Mouse (Mus musculus): ENCODE data around the gene Vps13d. TPM values are rescaled to one million over a fixed set of nuclear protein-coding genes. Genes with fewer than 3 reads are reported as not detected.

Gene Vps13d
- polyA plus RNA-seq (2015; fragmentation: Nextera tagmentation; extraction: Ambion mirVana): 8.9 and 9.7 TPM in 2 replicates

DNA sequence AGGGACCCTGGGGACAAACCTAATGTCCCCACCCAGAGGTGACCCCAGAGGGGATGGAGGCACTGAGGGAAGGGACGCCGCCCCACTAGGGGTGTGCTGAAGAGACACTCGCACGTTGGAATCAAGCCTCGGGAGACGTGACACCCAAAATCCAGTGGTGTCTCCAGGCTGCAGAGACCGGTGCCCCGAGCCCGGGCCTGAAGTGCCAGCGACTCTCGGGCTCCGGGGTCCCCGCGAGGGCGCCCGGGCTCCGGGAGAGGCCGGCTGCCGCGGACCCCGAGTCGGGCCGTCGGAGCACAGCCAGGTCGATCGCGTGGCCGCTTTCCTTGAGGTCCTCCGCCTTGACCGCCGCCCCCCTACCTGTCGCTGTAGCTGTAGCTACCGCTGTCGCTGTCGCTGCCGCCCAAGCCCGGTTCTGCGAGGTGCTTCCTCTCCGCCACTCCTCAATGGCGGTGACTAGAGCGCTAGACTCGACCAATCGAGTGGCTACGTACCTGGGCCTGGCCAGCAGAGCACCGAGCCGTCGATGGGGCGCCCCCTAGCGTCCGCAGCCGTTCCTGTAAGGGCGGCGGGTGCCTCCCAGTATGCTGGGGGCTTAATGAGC is at the start of gene Vps13d:
Vps13d (minus strand) TSS at position 447 of the 604 bp plus-strand sequence.
- no peaks in the 10 kb centered on the region for H3K9me3 ChIP-seq (replicated peaks; ENCODE audit: control insufficient read depth, low read length, poor library complexity, severe bottlenecking)
- peaks cover 3% of the 10 kb centered on the region; the same call in 1 of the 2 replicates for H3K36me3 ChIP-seq (ENCODE audit: control insufficient read depth, insufficient read depth, low read length)
- peak within 1 kb of the TSS; percentile 83 for H3K4me2 ChIP-seq (ENCODE audit: low read length)
- H3K27me3 ChIP-seq (ENCODE audit: control insufficient read depth, insufficient read depth, low read depth, low read length): no peaks in the 10 kb centered on the region
- peak within 1 kb of the TSS; percentile 92 for H3K4me3 ChIP-seq (ENCODE audit: low read depth, low read length)
- ATAC-seq: peak; percentile 96
- 0% methylated on average over 51 of the region's 53 CpGs for WGBS
- peak within 1 kb of the TSS; percentile 84 for H3K27ac ChIP-seq (ENCODE audit: low read length)
- peaks cover 15% of the 10 kb centered on the region for H3K4me1 ChIP-seq (ENCODE audit: control insufficient read depth, insufficient read depth, low read length)
- peak within 1 kb of the TSS; percentile 92 for H3K9ac ChIP-seq (ENCODE audit: low read depth, low read length)

DNA sequence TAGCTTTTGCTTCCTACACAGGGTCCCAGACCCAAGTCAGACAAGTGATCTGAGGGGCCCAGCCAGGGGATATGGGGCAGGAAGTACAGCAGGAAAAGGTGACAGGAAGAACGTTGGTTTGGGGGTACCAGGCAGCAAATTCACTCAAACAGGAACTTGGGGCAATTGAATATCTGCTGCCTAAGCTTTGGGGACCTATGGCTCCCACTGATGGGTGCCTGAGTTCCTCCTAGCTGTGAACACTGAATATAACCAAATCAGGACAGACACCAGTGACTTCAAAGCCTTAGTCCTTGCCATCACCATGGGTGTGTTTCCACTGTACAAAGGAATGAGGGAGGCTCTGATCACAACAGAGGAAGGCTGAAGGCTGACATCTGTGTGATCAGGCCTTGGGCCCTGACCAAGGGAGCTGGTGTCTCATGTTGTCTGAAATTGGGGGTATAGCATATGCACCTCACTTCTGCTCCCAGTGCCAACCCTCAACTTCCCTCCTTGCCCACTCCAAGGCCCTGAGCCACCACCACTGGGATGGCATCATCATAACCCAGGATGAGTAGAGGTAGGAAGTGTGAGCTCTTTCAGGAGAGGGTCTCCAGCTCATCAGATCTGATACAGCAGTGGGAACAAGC is 48.0 kb upstream of the Vps13d start:
- Histone ChIP-seq H3K27ac (ENCODE audit: low read length) (no peak overlapping the region), H3K9me3 (replicated peaks; ENCODE audit: control insufficient read depth, low read length, poor library complexity, severe bottlenecking) (no peaks in the 10 kb centered on the region), H3K4me1 (ENCODE audit: control insufficient read depth, insufficient read depth, low read length) (no peaks in the 10 kb centered on the region; the same call in 1 of the 2 replicates), H3K4me2 (ENCODE audit: low read length) (no peak overlapping the region), H3K36me3 (ENCODE audit: control insufficient read depth, insufficient read depth, low read length) (no peaks in the 10 kb centered on the region), H3K27me3 (ENCODE audit: control insufficient read depth, insufficient read depth, low read depth, low read length) (peaks cover 17% of the 10 kb centered on the region), H3K9ac (ENCODE audit: low read depth, low read length) (no peak overlapping the region), H3K4me3 (ENCODE audit: low read depth, low read length) (no peak overlapping the region)
- WGBS: 67% methylated on average over 1 of the region's 1 CpGs
- no peak for ATAC-seq

DNA sequence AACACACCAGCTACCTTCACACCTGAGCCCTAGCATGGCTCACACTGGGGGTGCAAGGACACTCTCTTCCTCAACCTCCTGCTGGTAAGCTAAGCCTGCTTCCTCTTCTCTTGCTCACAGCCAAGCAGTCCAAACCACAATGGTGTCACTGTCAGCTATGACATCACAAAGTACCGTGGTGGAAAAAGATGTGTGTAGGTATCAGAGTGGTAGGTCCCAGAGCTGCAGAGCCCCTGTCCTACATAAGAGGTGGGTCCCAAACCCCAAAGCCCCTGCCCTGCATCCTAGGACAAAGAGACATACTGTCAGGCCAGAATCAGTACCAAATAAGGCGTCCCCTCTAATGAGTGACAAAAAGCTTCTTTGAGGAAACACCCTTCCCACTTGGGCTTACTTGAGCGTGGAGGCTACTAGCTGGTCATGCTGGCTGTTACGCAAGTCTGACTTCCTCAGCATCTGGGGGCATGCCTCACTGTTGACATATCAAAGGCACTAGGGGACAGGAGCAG is 46.0 kb upstream of the Vps13d start:
- no peak overlapping the region for H3K4me2 ChIP-seq (ENCODE audit: low read length)
- ATAC-seq: no peak

DNA sequence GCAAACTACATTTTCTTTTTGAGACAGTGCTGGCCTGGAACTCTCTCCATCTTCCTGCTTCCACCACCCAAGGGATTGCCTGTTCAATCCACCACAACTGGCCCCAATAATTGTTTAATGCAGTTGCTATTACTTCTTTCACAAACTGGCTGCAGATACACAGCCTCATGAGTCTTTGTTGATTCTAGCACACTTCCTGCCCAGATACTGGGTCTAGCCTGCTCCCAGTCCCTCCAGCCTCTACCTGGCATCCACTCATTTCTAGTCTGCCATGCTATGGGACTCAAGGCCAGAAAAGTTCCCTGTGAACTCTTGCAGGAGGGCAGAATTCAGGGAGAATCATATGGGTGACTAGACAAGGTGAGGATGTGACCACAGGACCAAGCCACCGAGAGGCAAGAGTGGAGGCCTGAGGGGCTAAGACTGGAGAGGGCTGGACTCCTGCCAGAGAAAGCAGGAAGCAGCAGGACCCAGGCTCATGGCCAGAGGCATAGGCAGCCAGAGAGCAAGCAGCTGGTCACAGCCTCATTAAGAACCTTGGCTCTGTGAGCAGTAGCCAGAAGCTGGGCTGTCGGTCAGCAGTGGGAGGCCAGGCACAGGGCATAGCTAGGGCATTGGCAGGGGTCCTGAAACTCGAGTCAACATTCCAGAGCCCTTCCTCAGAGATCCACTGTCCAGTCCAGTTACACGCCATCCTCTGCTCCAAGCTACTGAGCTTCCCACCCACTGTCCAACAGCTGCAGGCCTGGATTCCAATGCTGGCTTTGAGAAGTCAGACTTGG is 44.4 kb upstream of the Vps13d start:
- Histone ChIP-seq H3K27me3 (ENCODE audit: control insufficient read depth, insufficient read depth, low read depth, low read length) (no peaks in the 10 kb centered on the region), H3K27ac (ENCODE audit: low read length) (no peak overlapping the region), H3K4me1 (ENCODE audit: control insufficient read depth, insufficient read depth, low read length) (no peaks in the 10 kb centered on the region), H3K9me3 (replicated peaks; ENCODE audit: control insufficient read depth, low read length, poor library complexity, severe bottlenecking) (no peaks in the 10 kb centered on the region), H3K9ac (ENCODE audit: low read depth, low read length) (no peak overlapping the region), H3K36me3 (ENCODE audit: control insufficient read depth, insufficient read depth, low read length) (no peaks in the 10 kb centered on the region), H3K4me3 (ENCODE audit: low read depth, low read length) (no peak overlapping the region), H3K4me2 (ENCODE audit: low read length) (no peak overlapping the region)
- 50% methylated on average over 4 of the region's 4 CpGs for WGBS
- ATAC-seq: peak; percentile 48; the same call in 1 of the 2 replicates

More for the DNA sequence above, 46.0 kb upstream of the Vps13d start:
- Histone ChIP-seq H3K4me3 (ENCODE audit: low read depth, low read length) (no peak overlapping the region), H3K9me3 (replicated peaks; ENCODE audit: control insufficient read depth, low read length, poor library complexity, severe bottlenecking) (no peaks in the 10 kb centered on the region), H3K36me3 (ENCODE audit: control insufficient read depth, insufficient read depth, low read length) (no peaks in the 10 kb centered on the region), H3K9ac (ENCODE audit: low read depth, low read length) (no peak overlapping the region), H3K27ac (ENCODE audit: low read length) (no peak overlapping the region), H3K4me1 (ENCODE audit: control insufficient read depth, insufficient read depth, low read length) (no peaks in the 10 kb centered on the region), H3K27me3 (ENCODE audit: control insufficient read depth, insufficient read depth, low read depth, low read length) (peaks cover 5% of the 10 kb centered on the region)
- 69% methylated on average over 4 of the region's 4 CpGs for WGBS

DNA sequence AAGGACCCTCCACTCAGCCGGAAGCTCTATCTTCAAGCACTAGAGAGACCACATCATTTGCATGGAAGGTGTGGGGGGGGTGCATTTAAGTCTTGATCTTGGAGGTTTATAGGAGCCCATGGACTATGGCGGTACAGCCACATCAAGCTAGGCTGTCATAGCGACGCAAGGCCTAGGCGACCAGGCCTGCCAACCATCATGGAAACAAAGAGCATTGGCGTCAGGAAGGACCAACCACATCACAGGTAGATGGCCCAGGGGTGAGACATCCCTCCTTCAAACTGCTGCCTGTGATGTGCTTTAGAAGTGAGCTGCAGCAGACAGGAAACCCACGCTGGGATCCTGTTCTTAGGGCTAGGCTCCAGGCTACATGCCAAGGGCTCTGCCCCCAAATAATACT is 41.2 kb upstream of the Vps13d start:
- no peak overlapping the region for H3K9ac ChIP-seq (ENCODE audit: low read depth, low read length)
- H3K27me3 ChIP-seq (ENCODE audit: control insufficient read depth, insufficient read depth, low read depth, low read length): no peaks in the 10 kb centered on the region
- no peaks in the 10 kb centered on the region for H3K9me3 ChIP-seq (replicated peaks; ENCODE audit: control insufficient read depth, low read length, poor library complexity, severe bottlenecking)
- no peak for ATAC-seq
- 96% methylated on average over 7 of the region's 7 CpGs for WGBS
- H3K36me3 ChIP-seq (ENCODE audit: control insufficient read depth, insufficient read depth, low read length): no peaks in the 10 kb centered on the region
- no peak overlapping the region for H3K27ac ChIP-seq (ENCODE audit: low read length)
- H3K4me2 ChIP-seq (ENCODE audit: low read length): no peak overlapping the region
- no peaks in the 10 kb centered on the region for H3K4me1 ChIP-seq (ENCODE audit: control insufficient read depth, insufficient read depth, low read length)
- H3K4me3 ChIP-seq (ENCODE audit: low read depth, low read length): no peak overlapping the region

DNA sequence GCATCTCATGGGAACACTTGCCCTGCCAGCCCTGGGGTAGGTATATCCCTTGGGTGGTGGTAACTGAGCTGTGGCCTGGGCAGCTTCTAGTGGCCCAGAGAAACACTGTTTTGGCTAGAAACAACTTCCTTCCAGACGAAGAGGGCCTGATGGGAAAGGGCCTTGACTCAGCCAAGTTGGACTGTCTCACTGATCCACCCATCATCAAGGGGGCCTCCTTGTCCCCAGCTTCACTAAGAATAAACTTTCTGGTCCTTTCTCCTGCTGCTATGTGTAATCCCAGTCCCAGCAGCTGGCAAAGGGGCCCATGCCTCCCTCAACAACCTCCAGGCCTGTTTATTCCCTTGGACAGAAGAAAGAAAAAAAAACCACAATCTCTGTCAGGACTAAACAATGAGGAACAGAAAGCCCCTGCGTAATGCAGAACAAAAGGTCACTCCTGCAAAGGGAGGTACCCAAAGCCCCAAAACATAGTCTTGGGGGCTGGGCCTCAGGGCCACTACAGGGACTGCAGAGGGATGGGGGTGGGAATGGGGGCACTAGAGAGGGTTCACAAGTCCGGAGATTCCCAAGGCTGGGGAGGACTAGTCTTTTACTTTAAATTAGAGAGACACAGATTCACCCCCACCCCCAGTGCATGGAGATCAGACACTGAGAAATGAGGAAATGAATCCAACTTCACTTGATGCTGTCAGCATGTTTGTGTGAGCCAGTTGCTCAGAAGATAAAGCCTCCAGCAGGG is 38.9 kb upstream of the Vps13d start:
- H3K4me1 ChIP-seq (ENCODE audit: control insufficient read depth, insufficient read depth, low read length): no peaks in the 10 kb centered on the region
- WGBS: 30% methylated on average over 3 of the region's 3 CpGs
- no peak overlapping the region for H3K9ac ChIP-seq (ENCODE audit: low read depth, low read length)
- H3K27me3 ChIP-seq (ENCODE audit: control insufficient read depth, insufficient read depth, low read depth, low read length): no peaks in the 10 kb centered on the region
- H3K9me3 ChIP-seq (replicated peaks; ENCODE audit: control insufficient read depth, low read length, poor library complexity, severe bottlenecking): no peaks in the 10 kb centered on the region
- no peak overlapping the region for H3K4me2 ChIP-seq (ENCODE audit: low read length)
- no peaks in the 10 kb centered on the region for H3K36me3 ChIP-seq (ENCODE audit: control insufficient read depth, insufficient read depth, low read length)
- no peak for ATAC-seq
- H3K4me3 ChIP-seq (ENCODE audit: low read depth, low read length): no peak overlapping the region
- H3K27ac ChIP-seq (ENCODE audit: low read length): no peak overlapping the region

DNA sequence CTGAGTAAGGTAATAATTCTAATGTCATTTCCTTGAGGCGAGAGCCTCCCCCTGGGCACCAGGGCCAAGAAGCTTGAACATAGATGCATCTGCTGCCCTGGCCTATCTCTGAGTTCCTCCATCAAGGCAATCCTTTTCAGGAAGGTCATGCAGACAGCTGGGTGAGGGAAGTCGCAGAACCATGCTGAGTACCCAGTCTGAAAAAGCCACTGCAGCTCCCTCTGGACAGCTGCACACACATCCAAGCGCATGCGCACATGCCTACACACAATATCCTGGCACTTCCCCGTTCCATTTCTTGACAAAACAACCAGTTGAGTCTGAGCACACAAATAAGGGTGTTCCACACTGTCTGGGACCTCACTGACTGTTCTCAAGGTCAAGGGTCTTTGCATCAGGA is 36.9 kb upstream of the Vps13d start:
- no peak overlapping the region for H3K9ac ChIP-seq (ENCODE audit: low read depth, low read length)
- H3K27me3 ChIP-seq (ENCODE audit: control insufficient read depth, insufficient read depth, low read depth, low read length): no peaks in the 10 kb centered on the region
- H3K36me3 ChIP-seq (ENCODE audit: control insufficient read depth, insufficient read depth, low read length): no peaks in the 10 kb centered on the region
- ATAC-seq: no peak
- H3K4me1 ChIP-seq (ENCODE audit: control insufficient read depth, insufficient read depth, low read length): no peaks in the 10 kb centered on the region
- no peak overlapping the region for H3K4me2 ChIP-seq (ENCODE audit: low read length)
- 92% methylated on average over 5 of the region's 5 CpGs for WGBS
- no peak overlapping the region for H3K27ac ChIP-seq (ENCODE audit: low read length)
- H3K9me3 ChIP-seq (replicated peaks; ENCODE audit: control insufficient read depth, low read length, poor library complexity, severe bottlenecking): no peaks in the 10 kb centered on the region
- H3K4me3 ChIP-seq (ENCODE audit: low read depth, low read length): no peak overlapping the region

DNA sequence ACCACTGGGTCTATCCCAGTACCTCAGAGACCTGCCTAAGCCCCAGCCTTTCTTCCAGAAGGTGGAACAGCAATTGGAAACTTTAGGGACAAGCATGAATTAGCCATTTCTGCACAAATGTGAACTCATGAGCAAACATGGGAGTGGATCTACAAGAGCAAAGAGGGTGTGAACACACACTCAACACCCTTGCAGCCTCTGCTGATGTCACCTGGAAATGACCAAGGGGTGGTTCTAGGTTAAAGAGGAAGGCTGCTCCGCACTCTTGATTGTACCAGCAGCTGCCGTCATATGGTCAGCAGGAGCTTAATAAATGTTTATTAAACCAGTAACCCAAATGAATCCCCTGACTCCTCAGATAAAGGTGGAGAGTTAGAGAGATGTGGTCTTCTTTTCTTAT is 35.8 kb upstream of the Vps13d start:
- Histone ChIP-seq H3K27me3 (ENCODE audit: control insufficient read depth, insufficient read depth, low read depth, low read length) (no peaks in the 10 kb centered on the region), H3K27ac (ENCODE audit: low read length) (no peak overlapping the region), H3K9me3 (replicated peaks; ENCODE audit: control insufficient read depth, low read length, poor library complexity, severe bottlenecking) (no peaks in the 10 kb centered on the region), H3K36me3 (ENCODE audit: control insufficient read depth, insufficient read depth, low read length) (no peaks in the 10 kb centered on the region), H3K4me3 (ENCODE audit: low read depth, low read length) (no peak overlapping the region), H3K9ac (ENCODE audit: low read depth, low read length) (no peak overlapping the region), H3K4me2 (ENCODE audit: low read length) (no peak overlapping the region), H3K4me1 (ENCODE audit: control insufficient read depth, insufficient read depth, low read length) (no peaks in the 10 kb centered on the region)
- WGBS: 94% methylated on average over 2 of the region's 2 CpGs
- ATAC-seq: no peak
